Mouse (Mus musculus) lung, postnatal 25 days (tissue): ENCODE results near the gene Tmem232.
"Not testable (repeated sequence)": the region's sequence is repeated elsewhere in the genome, so short reads cannot be mapped to it uniquely, and the experiment has no call there.

Experiments used
- DNase-seq: peaks from one replicate; pipeline ENCODE4 v3.0.0; 2022; ENCODE audit warnings: low spot score

Gene Tmem232

GRCm38 (mm10) chr17:65221687-65222086 lies 318.9 kb downstream of the Tmem232 start:
- not testable (repeated sequence) for DNase-seq
